Mouse (Mus musculus) heart, embryonic 10.5 days (tissue): ENCODE measurements around the gene Gm20388. TPM values are rescaled to one million over a fixed set of nuclear protein-coding genes. Genes with fewer than 3 reads are reported as not detected.
A peak's percentile ranks its signal among the peaks of the same experiment; 100 is the strongest.

Source experiments
- DNase-seq: peaks from one replicate; pipeline ENCODE4 v3.0.0-alpha.2; 2017; ENCODE audit warnings: low spot score
- H3K27ac ChIP-seq: fragments of 300-500 bp; sonication (generic); 2 replicates; pipeline ENCODE4 v1.5.1; 2016; ENCODE audit warnings: mild to moderate bottlenecking
- H3K27me3 ChIP-seq: fragments of 300-500 bp; sonication (generic); 2 replicates; pipeline ENCODE4 v1.6.1; 2016; ENCODE audit warnings: mild to moderate bottlenecking; ENCODE audit not compliant: poor library complexity, insufficient read depth, severe bottlenecking
- H3K36me3 ChIP-seq: fragments of 300-500 bp; sonication (generic); 2 replicates; pipeline ENCODE4 v1.6.1; 2016; ENCODE audit warnings: mild to moderate bottlenecking, moderate library complexity
- H3K4me1 ChIP-seq: fragments of 300-500 bp; sonication (generic); 2 replicates; pipeline ENCODE4 v1.6.1; 2016; ENCODE audit warnings: mild to moderate bottlenecking
- H3K4me3 ChIP-seq: fragments of 300-500 bp; sonication (generic); 2 replicates; pipeline ENCODE4 v1.5.1; 2016; ENCODE audit warnings: mild to moderate bottlenecking, moderate library complexity
- H3K9me3 ChIP-seq: fragments of 300-500 bp; sonication (generic); 2 replicates; pipeline ENCODE4 v1.6.1; 2016; ENCODE audit warnings: mild to moderate bottlenecking, moderate library complexity
- WGBS: fragments of 180-500 bp; shearing (Covaris S2); methylation state at CpG from one replicate; pipeline ENCODE4 v1.1.7; 2016; 5-methylcytosine and 5-hydroxymethylcytosine counted together
- polyA plus RNA-seq: library from polyadenylated mRNA; unstranded; fragments of >200 nt; fragmentation: Nextera tagmentation; extraction: Ambion mirVana; gene quantifications from 2 replicates; pipeline ENCODE4 v1.2.1, GENCODE M21; 2016

Gene Gm20388
- polyA plus RNA-seq, 1 experiment from 2014 or later: 4.5 TPM

DNA sequence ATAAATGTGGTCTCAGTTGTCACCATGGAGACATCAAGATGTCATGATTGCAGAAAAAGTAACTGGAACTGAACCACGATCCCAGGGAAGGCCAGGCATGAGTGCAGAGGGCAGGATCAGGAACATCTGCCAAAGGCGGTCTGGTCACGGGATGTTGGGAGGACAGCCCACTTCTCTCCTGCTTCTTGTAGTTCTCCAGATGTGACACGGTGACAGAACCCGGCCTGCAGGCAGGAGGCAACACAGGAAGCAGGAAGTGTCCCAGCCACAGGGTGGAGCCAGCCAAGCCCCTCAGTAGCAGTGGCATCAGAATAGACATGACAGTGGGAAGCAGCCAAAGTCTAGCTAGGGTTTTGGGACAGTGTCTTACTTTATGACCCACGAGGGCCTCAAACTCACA, 1724.9 kb downstream of the Gm20388 start:
- Histone ChIP-seq H3K27ac (peak overlapping the region; percentile 42; the same call in 1 of the 2 replicates), H3K27me3 (no peaks in the 10 kb centered on the region), H3K36me3 (peaks cover 8% of the 10 kb centered on the region; the same call in 1 of the 2 replicates), H3K9me3 (no peaks in the 10 kb centered on the region), H3K4me3 (no peak overlapping the region), H3K4me1 (peaks cover 73% of the 10 kb centered on the region)
- 50% methylated on average over 6 of the region's 6 CpGs for WGBS
- no peak for DNase-seq

DNA sequence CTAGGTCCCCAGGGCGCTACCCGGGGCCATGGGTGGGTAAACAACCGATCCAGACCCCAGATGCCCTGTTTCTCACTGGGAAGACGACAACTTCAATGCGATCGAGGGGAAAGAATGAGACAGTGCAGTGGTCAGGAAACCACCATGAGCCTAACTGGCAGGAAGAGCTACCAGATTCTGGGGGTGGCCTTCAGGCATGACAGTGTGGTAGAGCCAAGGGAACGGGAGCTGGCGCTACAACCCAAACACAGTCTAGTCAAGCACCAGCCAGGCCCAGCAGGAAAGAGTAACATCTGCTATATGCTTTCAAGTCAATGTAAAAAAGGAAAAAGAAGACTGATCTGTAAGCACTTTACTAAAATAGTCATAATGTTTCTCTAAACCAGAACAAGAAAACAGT, 1725.5 kb downstream of the Gm20388 start:
- Histone ChIP-seq H3K27me3 (no peaks in the 10 kb centered on the region), H3K9me3 (no peaks in the 10 kb centered on the region), H3K4me1 (peaks cover 75% of the 10 kb centered on the region), H3K36me3 (peaks cover 8% of the 10 kb centered on the region; the same call in 1 of the 2 replicates), H3K27ac (peak overlapping the region; percentile 42; the same call in 1 of the 2 replicates), H3K4me3 (no peak overlapping the region)
- 76% methylated on average over 8 of the region's 8 CpGs for WGBS
- no peak for DNase-seq

DNA sequence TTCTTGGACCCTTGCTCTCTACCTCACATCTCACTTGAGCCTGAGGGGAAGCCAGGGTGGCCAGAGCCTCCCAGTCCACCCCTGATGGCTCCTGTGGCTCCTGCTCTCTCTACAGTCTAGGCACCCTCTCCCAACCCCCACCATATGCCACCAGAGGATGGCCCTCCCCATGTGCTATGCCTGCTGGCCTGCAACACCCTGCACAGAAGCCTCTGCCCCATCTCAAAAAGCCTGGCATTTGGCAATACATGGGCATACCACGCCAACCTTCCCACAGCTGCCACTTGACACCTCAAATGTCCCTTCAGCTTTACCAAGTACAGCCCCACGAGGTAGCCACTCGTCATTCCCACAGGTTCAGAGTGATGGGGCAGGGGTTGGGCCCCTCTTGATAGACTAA, 1732.2 kb downstream of the Gm20388 start:
- WGBS: 66% methylated on average over 3 of the region's 3 CpGs
- Histone ChIP-seq H3K4me3 (no peak overlapping the region), H3K36me3 (no peaks in the 10 kb centered on the region), H3K27me3 (no peaks in the 10 kb centered on the region), H3K4me1 (peaks cover 66% of the 10 kb centered on the region), H3K27ac (no peak overlapping the region), H3K9me3 (no peaks in the 10 kb centered on the region)
- no peak for DNase-seq

DNA sequence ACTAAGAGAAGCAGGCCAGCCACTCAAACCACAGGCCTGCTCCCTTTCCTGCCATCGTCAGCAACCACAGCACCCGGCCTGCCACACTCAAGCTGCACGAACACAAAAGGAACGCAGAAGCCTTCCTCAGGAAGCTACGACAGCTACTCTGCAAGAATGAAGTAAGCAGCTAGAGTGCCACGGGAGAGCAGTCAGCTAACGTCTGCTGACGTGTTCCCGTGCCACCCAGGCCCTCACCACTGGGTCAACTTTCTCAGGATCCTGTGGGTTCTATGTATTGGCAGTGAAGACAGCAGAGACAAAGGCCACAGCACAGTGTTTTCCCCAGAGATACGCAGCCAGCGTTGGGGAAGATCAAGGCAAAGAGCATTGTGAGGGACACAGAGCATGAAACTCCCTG, 1732.7 kb downstream of the Gm20388 start:
- Histone ChIP-seq H3K27ac (peak overlapping the region; percentile 7; the same call in 1 of the 2 replicates), H3K27me3 (no peaks in the 10 kb centered on the region), H3K4me3 (no peak overlapping the region), H3K36me3 (no peaks in the 10 kb centered on the region), H3K4me1 (peaks cover 68% of the 10 kb centered on the region), H3K9me3 (no peaks in the 10 kb centered on the region)
- 68% methylated on average over 11 of the region's 11 CpGs for WGBS
- DNase-seq: no peak

DNA sequence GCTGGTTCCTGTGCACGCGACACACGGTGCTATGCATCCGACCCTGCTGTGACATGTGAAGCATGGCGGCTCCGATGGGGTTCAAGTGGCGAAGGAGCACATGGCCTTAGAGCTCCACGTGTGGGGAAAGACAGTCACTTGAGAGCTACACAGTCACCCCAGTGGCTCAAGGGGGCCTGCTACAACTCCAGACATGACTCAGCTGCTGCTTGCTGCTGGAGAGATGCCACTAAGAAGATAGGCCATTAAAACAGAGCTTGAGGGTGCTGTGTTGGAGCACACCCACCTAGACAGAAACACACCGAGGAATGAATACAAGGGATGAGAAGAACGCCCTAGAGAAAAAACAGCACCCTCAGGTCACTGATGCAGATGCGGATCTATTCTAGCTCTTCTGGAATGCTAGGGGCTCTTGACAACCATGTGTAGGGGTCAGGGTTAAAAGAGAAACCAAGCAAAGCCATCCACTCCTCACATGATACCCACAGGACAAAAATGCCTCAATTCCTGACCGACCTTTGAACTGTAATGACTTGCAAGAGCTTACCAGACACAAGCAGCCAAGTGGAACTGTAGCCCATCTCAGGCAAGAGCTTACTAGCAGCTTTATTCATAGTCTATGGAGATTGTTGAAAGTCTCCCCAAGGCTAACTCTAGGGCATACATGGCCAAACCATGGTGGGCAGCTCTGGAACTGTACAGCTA, 1737.0 kb downstream of the Gm20388 start:
- 86% methylated on average over 12 of the region's 12 CpGs for WGBS
- Histone ChIP-seq H3K4me3 (no peak overlapping the region), H3K27ac (no peak overlapping the region), H3K4me1 (peaks cover 70% of the 10 kb centered on the region), H3K27me3 (no peaks in the 10 kb centered on the region), H3K9me3 (no peaks in the 10 kb centered on the region), H3K36me3 (peaks cover 6% of the 10 kb centered on the region; the same call in 1 of the 2 replicates)
- no peak for DNase-seq

DNA sequence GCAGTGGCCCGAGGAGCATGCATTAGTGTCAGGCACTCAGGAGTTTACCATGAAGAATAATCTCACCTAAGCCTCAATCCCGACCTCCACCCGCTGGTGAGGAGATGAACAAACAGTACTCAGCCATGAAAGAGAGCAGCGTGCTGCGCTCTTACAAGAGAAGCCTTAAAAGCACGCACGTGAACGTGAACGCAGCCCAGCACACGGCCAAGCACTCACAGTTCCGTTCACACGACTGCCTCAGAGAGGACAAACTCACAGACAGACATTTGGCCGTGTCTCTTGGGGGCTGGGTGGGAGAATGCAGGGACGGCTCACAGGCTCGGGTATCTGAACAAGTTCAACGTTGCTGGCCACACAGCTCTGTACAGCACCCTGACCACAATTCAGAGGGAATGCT, 1737.8 kb downstream of the Gm20388 start:
- 76% methylated on average over 16 of the region's 16 CpGs for WGBS
- H3K9me3 ChIP-seq: no peaks in the 10 kb centered on the region
- no peak overlapping the region for H3K27ac ChIP-seq
- no peaks in the 10 kb centered on the region for H3K27me3 ChIP-seq
- H3K36me3 ChIP-seq: peaks cover 6% of the 10 kb centered on the region; the same call in 1 of the 2 replicates
- H3K4me1 ChIP-seq: peaks cover 65% of the 10 kb centered on the region
- no peak overlapping the region for H3K4me3 ChIP-seq
- no peak for DNase-seq

DNA sequence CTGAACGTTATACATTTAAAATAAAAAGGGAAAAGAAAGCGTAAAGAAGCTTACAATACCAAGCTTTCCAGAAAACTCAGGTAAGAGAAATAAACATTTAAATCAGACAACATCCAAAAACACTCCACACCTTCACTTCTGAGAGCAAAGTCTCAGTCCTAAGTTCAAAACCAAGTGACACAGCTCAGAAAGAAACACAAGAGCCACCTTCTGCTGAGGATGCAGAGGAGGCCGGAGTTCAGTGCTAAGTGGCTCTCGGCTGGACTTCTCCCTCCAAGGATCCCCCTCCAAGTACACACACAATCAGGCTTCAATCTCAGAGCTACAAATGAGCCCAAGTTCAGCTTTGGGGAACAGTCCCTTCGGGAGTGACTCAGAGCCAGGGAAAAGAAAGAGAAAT, 1738.8 kb downstream of the Gm20388 start:
- H3K4me3 ChIP-seq: peak overlapping the region; percentile 87; the same call in 1 of the 2 replicates
- no peak for DNase-seq
- peaks cover 65% of the 10 kb centered on the region for H3K4me1 ChIP-seq
- H3K9me3 ChIP-seq: no peaks in the 10 kb centered on the region
- peaks cover 6% of the 10 kb centered on the region; the same call in 1 of the 2 replicates for H3K36me3 ChIP-seq
- no peaks in the 10 kb centered on the region for H3K27me3 ChIP-seq
- H3K27ac ChIP-seq: no peak overlapping the region
- WGBS: 82% methylated on average over 5 of the region's 5 CpGs

DNA sequence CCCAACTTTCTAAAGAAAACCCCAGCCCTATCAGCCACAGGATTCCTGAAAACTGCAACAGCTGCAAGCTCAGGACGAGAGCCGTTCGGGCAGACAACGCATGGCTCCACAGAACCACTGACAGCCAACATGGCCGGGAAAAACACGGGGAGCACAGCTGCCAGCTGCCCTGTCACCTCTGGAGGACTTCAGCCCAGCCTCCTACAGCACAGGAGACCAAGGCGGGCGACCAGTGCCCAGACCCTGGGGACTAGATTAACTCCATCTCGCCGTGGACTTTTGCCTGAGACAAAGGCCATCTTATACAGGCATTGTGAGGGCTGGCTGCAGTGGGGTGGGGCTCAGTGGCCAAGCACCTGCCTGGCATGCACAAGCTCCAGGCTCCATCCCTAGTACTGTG, 1739.3 kb downstream of the Gm20388 start:
- Histone ChIP-seq H3K36me3 (peaks cover 6% of the 10 kb centered on the region; the same call in 1 of the 2 replicates), H3K4me3 (peak overlapping the region; percentile 87), H3K4me1 (peaks cover 65% of the 10 kb centered on the region), H3K9me3 (no peaks in the 10 kb centered on the region), H3K27ac (no peak overlapping the region), H3K27me3 (peaks cover 1% of the 10 kb centered on the region; the same call in 1 of the 2 replicates)
- 77% methylated on average over 10 of the region's 10 CpGs for WGBS
- DNase-seq: no peak

DNA sequence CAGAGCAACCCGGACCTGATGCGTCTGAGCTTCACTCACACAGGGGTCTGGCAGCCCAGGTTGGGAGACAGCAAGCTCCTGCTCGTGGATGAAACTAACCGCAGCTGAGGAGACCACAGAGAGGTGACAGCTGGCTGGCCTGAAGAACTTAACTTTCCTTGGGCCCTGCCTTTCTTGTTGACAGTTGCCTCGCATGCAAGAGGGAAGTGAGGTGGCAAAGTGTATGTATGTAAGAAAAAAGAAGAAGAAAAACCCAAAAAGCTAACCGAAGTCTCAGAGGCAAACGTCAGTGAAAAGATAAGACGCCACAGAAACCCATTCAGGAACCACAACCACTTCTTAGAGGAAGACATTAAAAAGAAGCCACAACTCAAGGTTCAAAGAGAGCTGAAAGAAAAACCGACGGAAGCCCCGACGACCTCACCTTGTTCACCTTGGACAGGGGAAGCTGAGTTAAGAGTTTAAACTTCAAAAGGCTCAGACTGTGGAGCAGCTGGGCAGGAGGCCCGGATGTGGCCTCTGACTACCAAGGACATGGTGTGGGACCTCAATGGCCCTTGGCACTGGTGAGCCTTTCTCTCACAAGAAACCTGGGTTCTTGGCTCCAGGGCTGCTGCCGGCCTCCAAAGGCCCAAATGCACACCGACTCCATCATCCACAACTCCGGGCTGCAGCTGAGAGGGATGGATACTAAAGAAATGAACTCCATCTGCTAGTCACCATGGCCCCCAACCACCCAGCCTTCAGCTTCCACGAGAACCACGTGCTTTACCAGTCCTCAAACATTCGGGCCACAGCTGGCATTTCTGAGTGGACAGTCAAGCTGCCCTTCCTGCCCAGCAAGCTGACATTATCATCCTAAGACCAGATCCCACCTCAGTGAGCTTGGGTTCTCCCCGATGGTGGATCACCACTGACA, 1740.0 kb downstream of the Gm20388 start:
- peaks cover 65% of the 10 kb centered on the region for H3K4me1 ChIP-seq
- no peak for DNase-seq
- H3K36me3 ChIP-seq: peaks cover 6% of the 10 kb centered on the region; the same call in 1 of the 2 replicates
- H3K4me3 ChIP-seq: peak overlapping the region; percentile 87
- H3K27ac ChIP-seq: no peak overlapping the region
- H3K27me3 ChIP-seq: peaks cover 8% of the 10 kb centered on the region; the same call in 1 of the 2 replicates
- WGBS: 69% methylated on average over 20 of the region's 20 CpGs
- H3K9me3 ChIP-seq: no peaks in the 10 kb centered on the region

DNA sequence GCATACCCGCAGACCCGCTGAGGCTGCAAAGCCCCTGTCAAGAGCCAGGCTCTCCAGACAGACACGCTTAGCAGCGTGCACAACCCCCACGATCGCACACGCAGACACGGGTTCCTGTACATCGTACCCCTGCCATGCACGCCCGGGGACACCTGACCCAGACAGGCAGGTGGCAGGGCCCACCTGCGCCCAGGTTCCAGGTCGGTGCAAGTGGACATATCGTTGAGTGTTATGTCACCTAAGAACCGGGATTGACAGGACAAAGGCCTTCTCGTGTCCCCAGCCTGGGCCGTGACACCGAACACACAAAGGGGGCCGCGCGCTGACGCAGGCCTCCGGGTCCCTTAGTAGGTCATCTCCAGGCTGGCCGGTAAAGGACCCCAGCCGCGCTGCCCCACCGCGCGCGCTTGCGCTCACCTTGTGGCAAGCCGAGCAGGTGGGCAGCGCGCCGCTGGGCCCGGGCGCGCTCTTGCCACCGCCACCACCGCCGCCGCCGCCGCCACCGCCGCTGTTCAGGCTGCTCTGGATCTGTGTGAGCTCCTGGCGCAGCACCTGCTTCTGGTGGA, 1740.8 kb downstream of the Gm20388 start:
- peaks cover 6% of the 10 kb centered on the region; the same call in 1 of the 2 replicates for H3K36me3 ChIP-seq
- DNase-seq: no peak
- H3K9me3 ChIP-seq: no peaks in the 10 kb centered on the region
- H3K27me3 ChIP-seq: peaks cover 8% of the 10 kb centered on the region; the same call in 1 of the 2 replicates
- peaks cover 65% of the 10 kb centered on the region for H3K4me1 ChIP-seq
- peak overlapping the region; percentile 87 for H3K4me3 ChIP-seq
- 17% methylated on average over 47 of the region's 47 CpGs for WGBS
- H3K27ac ChIP-seq: peak overlapping the region; percentile 81

DNA sequence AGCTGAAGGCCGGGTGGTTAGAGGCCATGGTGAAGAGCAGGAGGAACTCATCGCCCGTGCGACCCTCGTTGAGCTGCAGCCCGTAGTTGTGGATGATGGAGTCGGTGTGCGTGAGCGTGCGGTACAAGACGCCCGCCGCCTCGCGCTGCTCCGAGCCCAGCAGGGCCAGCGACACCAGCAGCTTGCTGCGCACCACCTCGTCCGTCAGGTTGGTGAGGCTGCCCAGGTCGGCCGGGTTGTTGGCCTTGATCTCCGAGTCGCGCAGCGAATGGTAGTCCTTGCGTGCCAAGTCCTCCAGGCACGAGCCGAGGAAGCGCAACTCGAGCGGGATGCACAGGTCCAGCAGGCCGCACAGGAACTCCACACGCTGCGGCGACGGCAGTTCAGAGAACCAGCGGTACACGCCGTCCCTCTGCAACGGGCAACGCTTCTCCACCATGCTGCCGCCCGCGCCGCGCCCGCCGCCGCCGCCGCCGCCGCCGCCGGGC, 1741.3 kb downstream of the Gm20388 start:
- Histone ChIP-seq H3K4me3 (peak overlapping the region; percentile 87), H3K27ac (peak overlapping the region; percentile 81), H3K36me3 (peaks cover 6% of the 10 kb centered on the region; the same call in 1 of the 2 replicates), H3K9me3 (no peaks in the 10 kb centered on the region), H3K27me3 (peaks cover 8% of the 10 kb centered on the region; the same call in 1 of the 2 replicates), H3K4me1 (peaks cover 65% of the 10 kb centered on the region)
- peak; percentile 83 for DNase-seq
- 9% methylated on average over 56 of the region's 56 CpGs for WGBS

DNA sequence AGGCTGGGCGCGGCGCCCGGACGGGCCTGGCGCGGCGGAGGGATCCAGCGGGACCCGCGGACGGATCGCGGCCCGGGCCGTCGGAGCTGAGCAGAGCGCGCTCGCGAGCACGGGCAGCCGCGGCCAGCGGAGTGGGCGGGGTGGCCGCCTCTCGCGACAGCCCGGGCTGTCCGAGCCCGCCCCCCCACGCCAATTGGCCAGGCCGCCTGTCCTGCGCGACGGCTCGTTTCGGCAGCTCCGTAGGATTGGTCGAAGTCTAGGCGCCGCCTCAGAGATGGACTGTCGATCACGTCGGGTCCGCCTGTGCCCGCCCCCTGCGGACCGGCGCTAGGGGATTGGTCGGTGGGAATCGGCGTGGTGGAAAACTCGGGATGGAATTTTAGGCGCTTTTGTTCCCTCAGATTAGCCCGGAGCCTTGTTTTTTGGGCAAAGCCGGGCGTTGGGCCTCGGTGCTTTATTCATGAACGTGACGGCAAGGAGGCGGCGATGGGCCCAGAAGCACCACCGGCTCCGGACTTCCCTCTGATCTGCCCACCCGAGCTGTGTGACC, 1742.2 kb downstream of the Gm20388 start, which contains the start of gene Zcchc14:
Gene Zcchc14 (minus strand): TSS at position 128 of the 550 bp plus-strand sequence.
- Histone ChIP-seq H3K36me3 (peaks cover 6% of the 10 kb centered on the region; the same call in 1 of the 2 replicates), H3K9me3 (no peaks in the 10 kb centered on the region), H3K27me3 (peaks cover 8% of the 10 kb centered on the region; the same call in 1 of the 2 replicates), H3K4me1 (peaks cover 59% of the 10 kb centered on the region), H3K27ac (peak within 1 kb of the TSS; percentile 94), H3K4me3 (peak within 1 kb of the TSS; percentile 88)
- WGBS: under 1% methylated on average over 58 of the region's 67 CpGs
- DNase-seq: peak; percentile 99
